Mouse (Mus musculus) naive thymus-derived CD4-positive, alpha-beta T cell, adult 2 months (primary cell): ENCODE results near the gene Frmd8.

Experiments
- DNase-seq: peaks from one replicate; pipeline ENCODE4 v3.0.0-alpha.2; 2011; ENCODE audit warnings: low read depth

Frmd8 gene

DNA sequence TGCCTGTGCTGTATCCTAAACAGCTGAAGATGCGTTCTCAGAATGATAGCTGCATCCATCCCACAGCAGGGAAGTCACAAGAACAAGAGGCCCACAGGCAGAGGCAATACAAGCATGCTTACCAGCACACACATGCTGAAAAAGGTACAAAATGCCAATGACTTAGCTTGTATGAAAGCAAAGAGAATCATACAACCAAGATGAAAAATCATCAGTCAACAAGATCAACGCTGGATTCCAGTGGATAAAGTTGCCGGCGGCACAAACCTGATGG is 36.2 kb downstream of the Frmd8 start:
- DNase-seq: no peak

DNA sequence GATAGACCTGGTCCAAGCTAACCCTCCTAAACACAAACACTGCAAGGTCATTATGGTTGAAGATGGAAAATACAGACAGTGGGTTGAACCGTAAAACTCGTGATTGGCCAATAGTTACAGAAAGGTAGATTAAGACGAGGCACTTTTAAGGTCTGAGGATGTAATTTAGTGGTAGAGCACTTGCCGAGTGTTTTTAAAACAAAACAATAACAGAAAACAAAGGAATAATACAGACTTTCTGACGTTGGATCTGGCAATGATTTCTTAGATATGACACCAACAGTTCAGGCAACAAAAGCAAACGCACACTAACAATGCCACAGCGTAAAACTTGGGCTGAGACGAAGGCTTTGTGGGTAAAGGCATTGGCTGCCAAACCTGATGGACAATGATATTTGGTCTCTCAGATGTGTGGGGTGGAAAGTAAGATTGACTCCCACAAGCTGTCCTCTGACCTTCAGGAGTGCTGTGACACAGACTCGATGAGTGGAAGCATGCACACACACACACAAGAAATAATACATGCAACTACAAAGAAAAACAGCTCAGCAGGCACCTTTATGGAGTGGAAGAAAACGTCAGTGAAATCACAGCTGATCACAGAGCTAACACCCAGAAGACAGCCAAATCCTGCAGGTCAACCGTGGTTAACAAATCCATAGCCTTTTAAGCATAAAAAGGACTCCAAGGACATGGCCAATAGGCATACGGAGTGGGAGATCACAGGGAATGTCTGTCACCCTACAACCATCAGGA is 36.8 kb downstream of the Frmd8 start:
- no peak for DNase-seq

GRCm38 (mm10) chr19:5837606-5838005 is 37.5 kb downstream of the Frmd8 start:
- DNase-seq: no peak

- no peak for DNase-seq
Observed at GRCm38 (mm10) chr19:5836941-5837572, 38.0 kb downstream of the Frmd8 start.

- no peak for DNase-seq
Observed at GRCm38 (mm10) chr19:5835922-5836430, 39.1 kb downstream of the Frmd8 start.

DNA sequence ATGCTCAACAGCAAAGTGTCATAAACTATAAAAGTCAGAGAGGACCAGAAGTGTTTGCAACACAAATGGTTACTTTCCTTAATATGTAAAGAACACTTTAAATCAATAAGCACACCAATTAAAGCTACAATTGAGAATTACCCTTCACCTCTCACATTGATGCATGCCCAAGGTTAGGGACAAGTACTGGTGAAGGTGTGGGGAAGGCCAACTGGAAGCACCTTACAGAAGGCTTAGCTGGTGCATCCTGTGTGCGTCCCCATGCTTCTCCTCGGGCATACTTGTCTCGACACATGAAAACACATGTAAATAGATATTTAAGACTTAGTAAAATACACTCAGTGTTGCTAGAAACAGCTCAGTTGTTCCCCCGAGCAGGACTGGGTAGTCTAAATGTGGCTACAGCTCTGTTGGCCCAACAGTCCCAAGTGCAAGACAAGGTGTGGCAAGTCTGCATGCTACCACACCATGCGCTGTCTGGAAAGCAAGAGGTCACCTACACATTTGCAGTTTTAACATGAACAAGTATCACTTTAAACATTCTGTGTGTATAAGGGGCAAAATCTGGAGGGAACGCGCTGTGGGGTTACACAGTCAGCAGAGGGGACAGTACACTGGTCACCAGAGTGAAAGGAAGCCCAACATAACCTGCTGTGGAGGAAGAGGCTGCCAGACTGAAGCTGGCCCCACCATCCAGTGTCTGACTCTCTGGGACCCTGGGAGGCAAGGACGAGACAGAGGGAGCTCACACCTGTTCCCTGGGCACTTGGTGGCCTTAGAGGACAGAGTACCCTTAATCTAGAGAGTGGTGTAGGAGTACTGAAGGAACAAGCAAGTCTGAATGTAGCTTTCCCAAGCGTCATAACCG is 39.8 kb downstream of the Frmd8 start:
- no peak for DNase-seq

DNA sequence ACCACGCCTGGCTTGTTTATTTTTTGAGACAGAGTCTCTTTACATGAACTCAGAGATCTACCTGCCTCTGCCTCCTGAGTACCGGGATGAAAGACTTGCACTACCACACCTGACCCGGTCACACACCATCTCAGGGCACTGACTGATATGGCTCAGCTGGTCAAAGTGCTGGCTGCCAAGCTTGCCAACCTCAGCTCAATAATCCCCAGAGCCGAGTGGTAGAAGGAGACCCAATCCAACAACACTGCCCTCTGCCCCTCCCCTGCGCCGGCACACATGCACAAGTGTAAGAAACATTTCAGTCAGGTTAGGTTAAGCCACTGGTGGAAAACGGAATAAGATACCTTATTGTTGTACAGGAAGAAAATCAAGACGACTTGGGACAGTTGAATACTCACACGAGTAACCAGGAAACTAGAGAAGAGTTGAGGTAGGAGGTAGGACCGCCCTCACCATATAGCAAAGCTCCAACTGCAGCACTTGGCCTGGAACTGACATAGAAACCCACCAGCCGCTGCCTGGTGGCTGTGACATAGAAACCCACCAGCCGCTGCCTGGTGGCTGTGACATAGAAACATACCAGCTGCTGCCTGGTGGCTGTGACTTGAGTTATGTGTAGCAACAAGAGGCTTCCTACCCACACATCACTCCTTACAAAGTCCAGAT is 40.7 kb downstream of the Frmd8 start:
- DNase-seq: no peak

GRCm38 (mm10) chr19:5833287-5834100 is 41.6 kb downstream of the Frmd8 start:
- DNase-seq: no peak

- no peak for DNase-seq
Observed at GRCm38 (mm10) chr19:5832326-5832725, 42.7 kb downstream of the Frmd8 start.

GRCm38 (mm10) chr19:5831958-5832320 is 43.1 kb downstream of the Frmd8 start:
- no peak for DNase-seq

GRCm38 (mm10) chr19:5831224-5831957 is 43.7 kb downstream of the Frmd8 start:
- no peak for DNase-seq

- DNase-seq: no peak
Observed at GRCm38 (mm10) chr19:5830776-5831175, 44.3 kb downstream of the Frmd8 start.

DNA sequence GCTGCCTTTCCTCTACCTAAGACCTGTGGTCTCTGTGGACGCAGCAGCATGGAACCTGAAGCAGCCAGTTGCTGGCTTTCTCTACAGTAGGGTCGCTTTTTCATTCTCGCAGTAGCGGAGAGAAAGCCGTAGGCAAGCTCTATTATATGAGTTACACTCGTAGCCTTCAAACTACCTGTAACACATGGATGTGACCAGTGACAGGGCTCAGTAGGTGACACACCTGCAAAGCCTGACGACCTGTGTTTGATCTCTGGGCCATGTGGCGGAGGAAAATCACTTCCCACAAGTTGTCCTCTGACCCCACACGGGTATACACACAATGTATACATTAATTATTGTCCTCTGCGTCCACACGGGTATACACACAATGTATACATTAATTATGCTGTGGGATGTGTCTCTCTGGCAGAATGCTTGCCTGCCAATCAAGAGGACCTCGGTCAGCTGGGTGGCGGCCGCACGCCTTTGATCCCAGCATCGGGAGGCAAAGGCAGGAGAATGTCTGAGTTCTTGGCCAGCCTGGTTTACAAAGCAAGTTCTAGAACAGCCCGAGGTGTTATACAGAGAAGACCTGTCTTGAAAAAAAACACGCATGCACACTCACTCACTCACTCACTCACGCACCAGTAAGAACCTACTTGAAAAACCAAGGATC is 45.0 kb downstream of the Frmd8 start:
- no peak for DNase-seq

DNA sequence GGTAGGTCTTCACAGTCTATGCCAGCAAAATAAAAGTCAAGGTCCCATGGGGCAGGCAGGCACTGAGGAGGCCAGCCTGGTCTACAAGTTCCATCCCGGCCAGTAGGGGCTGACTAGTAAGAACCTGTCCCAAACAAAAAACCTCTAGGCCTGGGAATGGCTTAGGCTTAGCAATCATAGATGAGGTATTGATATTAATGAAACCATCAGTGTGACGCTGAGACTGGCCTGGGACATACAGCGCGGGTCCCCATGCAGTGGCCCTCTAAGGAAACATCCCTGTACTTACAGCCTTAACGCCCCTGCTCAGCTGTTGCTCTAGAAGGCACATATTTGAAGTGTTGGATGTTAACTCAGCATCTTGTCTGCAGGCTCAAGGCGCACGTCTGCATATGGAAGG is 46.2 kb downstream of the Frmd8 start:
- DNase-seq: no peak

GRCm38 (mm10) chr19:5828155-5828554 is 46.9 kb downstream of the Frmd8 start:
- DNase-seq: no peak

GRCm38 (mm10) chr19:5827456-5828154 is 47.5 kb downstream of the Frmd8 start:
- DNase-seq: no peak

DNA sequence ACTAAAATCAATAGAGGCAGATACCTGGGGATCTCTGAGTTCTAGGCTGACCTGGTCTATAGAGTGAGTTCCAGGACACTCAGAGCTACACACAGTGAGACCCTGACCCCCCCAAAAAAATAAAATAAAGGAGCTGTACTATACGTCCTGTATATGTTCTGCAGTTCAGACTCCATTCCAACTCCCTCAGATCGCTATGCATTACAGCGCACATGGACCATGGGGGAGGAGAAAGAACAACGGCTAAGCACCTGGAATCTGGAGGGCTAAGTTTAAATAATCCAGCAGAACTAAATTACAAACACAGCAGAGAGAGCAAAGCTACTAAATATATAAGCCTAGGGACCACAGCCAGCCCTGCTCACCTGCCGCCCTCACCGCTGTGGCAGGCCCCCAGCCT is 48.0 kb downstream of the Frmd8 start:
- DNase-seq: no peak

GRCm38 (mm10) chr19:5826731-5827002 is 48.4 kb downstream of the Frmd8 start:
- DNase-seq: no peak

- no peak for DNase-seq
Observed at GRCm38 (mm10) chr19:5825901-5826730, 49.0 kb downstream of the Frmd8 start.
